Mouse (Mus musculus) C2C12 (cell line): ENCODE measurements around the gene Polr2m.

ENCODE experiments used
- CEBPB ChIP-seq: IDR thresholded peaks from one replicate; pipeline ENCODE4 v1.6.1; 2011; ENCODE audit warnings: low read depth, mild to moderate bottlenecking, control low read depth, moderate library complexity
- CTCF ChIP-seq: IDR thresholded peaks from one replicate; pipeline ENCODE4 v1.5.1; 2011; ENCODE audit not compliant: control insufficient read depth, insufficient read depth, insufficient read length
- MAX ChIP-seq: IDR thresholded peaks from one replicate; pipeline ENCODE4 v1.6.1; 2011; ENCODE audit warnings: mild to moderate bottlenecking, control low read depth
- USF1 ChIP-seq: IDR thresholded peaks from one replicate; pipeline ENCODE4 v1.6.1; 2011; ENCODE audit warnings: low read depth, mild to moderate bottlenecking, control low read depth, moderate library complexity

DNA sequence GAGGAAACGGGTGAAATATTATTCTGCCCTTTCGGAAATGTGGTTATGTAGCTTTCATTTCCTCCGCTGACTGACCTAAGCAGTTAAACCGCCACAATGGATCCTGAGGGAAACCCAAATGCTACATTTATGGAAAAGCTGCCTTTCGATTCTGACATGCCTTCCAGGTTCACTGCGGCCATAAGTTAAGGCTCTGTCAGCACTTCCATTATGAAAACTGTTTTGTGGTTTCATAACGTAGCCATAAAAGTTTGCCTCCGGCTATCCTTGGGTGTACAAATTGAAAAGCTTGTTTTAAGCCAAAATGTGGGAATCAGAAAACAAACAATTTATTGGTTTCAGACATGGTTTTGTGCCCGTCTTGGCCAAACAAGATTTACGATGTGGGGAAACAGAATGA is 27.2 kb upstream of the Polr2m start:
- no peak for TF ChIP-seq USF1
- TF ChIP-seq CTCF: no peak
- no peak for TF ChIP-seq CEBPB
- no peak for TF ChIP-seq MAX
